Mouse (Mus musculus) heart, adult 18-20 months (tissue): ENCODE data around the gene Tmem44. TPM values are rescaled to one million over a fixed set of nuclear protein-coding genes. Genes with fewer than 3 reads are reported as not detected.
A peak's percentile ranks its signal among the peaks of the same experiment; 100 is the strongest.

Source experiments
- DNase-seq, 2 experiments: peaks; one replicate each; pipeline ENCODE4 v3.0.0; 2021 to 2022; ENCODE audit warnings: mixed read lengths in 1 of 2
- total RNA-seq, 2 experiments: library from RNA; stranded (reverse); gene quantifications; 2 replicates each; pipeline ENCODE4 v1.2.3; 2021

Gene Tmem44
- total RNA-seq, 2 experiments from 2014 or later, result 3.8 to 4.4 TPM

GRCm38 (mm10) chr16:30517666-30518283 lies 32.9 kb downstream of the Tmem44 start:
- peak; percentile 68 to 73 for DNase-seq

GRCm38 (mm10) chr16:30516993-30517392 lies 33.6 kb downstream of the Tmem44 start:
- no peak for DNase-seq

GRCm38 (mm10) chr16:30515418-30515817 lies 35.2 kb downstream of the Tmem44 start:
- no peak for DNase-seq

- peak in 1 of 2 experiments; percentile 51 for DNase-seq
These were observed 37.3 kb downstream of the Tmem44 start for GRCm38 (mm10) chr16:30513050-30514024.

- DNase-seq, result peak; percentile 56 to 62
These were observed 38.1 kb downstream of the Tmem44 start for GRCm38 (mm10) chr16:30512375-30513049.

GRCm38 (mm10) chr16:30511563-30512340 lies 38.9 kb downstream of the Tmem44 start:
- DNase-seq, result no peak

GRCm38 (mm10) chr16:30510504-30511451 lies 39.9 kb downstream of the Tmem44 start:
- peak; percentile 92 to 93 for DNase-seq

- DNase-seq, result no peak
These were observed 40.6 kb downstream of the Tmem44 start for GRCm38 (mm10) chr16:30510091-30510490.

- DNase-seq, result no peak
These were observed 41.3 kb downstream of the Tmem44 start for GRCm38 (mm10) chr16:30509340-30509739.

- DNase-seq, result no peak
These were observed 41.9 kb downstream of the Tmem44 start for GRCm38 (mm10) chr16:30508738-30509137.

- DNase-seq, result peak in 1 of 2 experiments; percentile 41
These were observed 43.5 kb downstream of the Tmem44 start for GRCm38 (mm10) chr16:30507120-30507519.

- no peak for DNase-seq
These were observed 45.2 kb downstream of the Tmem44 start for GRCm38 (mm10) chr16:30505311-30506031.

GRCm38 (mm10) chr16:30504856-30505255 lies 45.8 kb downstream of the Tmem44 start:
- DNase-seq, result peak in 1 of 2 experiments; percentile 42

- DNase-seq, result peak; percentile 70 to 81
These were observed 46.7 kb downstream of the Tmem44 start for GRCm38 (mm10) chr16:30503958-30504357.

GRCm38 (mm10) chr16:30502221-30502891 lies 48.3 kb downstream of the Tmem44 start:
- DNase-seq, result peak; percentile 76 to 83

- DNase-seq, result no peak
These were observed 49.0 kb downstream of the Tmem44 start for GRCm38 (mm10) chr16:30501621-30502020.

- DNase-seq, result no peak
These were observed 50.4 kb downstream of the Tmem44 start for GRCm38 (mm10) chr16:30500223-30500622.

- DNase-seq, result peak in 1 of 2 experiments; percentile 37
These were observed 51.4 kb downstream of the Tmem44 start for GRCm38 (mm10) chr16:30499126-30499857.
